Mouse (Mus musculus): ENCODE measurements around the gene Pknox2. TPM values are rescaled to one million over a fixed set of nuclear protein-coding genes. Genes with fewer than 3 reads are reported as not detected.

Pknox2 gene
- polyA plus RNA-seq, 1 experiment from 2014 or later, result 14.5 TPM

DNA sequence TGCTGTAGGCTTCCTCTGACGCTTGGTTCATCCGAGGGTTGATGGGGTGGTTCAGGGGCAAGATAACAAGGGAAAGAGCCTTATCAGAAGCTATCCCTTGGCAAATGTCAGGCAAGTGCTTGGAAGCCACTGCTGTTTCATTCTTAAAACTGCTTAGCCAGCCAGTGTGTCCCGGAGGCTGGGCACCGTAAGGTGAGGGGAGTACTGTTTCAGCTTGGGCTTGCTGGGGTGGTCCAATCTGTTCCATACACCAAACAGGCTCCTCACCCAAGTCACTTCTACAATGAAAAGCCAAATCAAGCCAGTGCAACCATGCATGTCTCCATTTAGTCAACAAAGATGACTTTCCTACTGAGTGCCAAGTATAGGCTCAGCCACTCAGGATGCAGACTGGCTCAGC, 679 bp upstream of the Pknox2 start:
- Histone ChIP-seq H3K27me3 (peaks cover 64% of the 10 kb centered on the region), H3K36me3 (no peaks in the 10 kb centered on the region), H3K4me3 (no peak overlapping the region), H3K27ac (no peak overlapping the region), H3K4me2 (replicated peaks) (no peak overlapping the region), H3K9ac (no peak overlapping the region), H3K9me3 (no peaks in the 10 kb centered on the region), H3K4me1 (peaks cover 34% of the 10 kb centered on the region)
- WGBS, result 70% methylated on average over 4 of the region's 4 CpGs
- no peak for ATAC-seq (ENCODE audit: low FRiP score, low read depth)

DNA sequence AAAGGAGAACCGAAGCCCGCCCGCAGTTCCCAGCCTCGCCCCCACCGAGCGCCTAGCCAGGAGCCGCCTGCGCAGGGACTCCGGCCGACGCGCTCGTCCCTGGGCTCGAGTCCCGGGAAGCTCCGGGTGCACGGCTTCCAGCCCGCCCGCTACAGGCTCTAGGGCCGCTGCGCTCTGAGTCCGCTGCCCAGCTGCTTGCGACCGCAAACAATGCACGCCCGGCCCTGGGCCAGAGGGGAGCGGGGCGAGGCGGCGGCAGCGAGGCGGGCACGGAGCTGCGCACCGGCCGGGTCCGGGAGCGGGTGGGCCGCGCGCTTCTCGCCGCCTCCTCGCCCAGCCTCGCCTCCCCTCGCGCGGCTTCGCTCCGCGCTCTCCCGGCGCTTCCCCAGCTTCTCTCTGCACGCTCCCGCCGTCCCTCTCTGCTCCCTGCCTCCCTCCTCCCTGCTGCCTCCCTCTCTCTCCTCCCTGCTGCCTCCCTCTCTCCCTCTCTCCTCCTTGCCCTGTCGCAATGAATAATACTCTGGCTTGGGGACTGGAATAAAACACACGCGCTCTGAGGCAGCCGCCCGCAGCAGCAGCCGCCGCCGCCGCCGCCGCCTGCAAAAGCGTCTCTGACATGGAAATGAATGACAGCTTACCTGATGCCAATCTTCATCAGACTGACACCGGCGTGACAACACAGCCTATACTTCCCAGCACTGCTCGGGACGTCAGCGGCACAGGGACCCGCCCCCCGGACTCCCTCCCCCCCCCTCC, 426 bp downstream of the Pknox2 start:
- Histone ChIP-seq H3K27ac (peak overlapping the region; percentile 93), H3K27me3 (peaks cover 60% of the 10 kb centered on the region), H3K9me3 (no peaks in the 10 kb centered on the region), H3K4me1 (peaks cover 45% of the 10 kb centered on the region), H3K4me3 (peak overlapping the region; percentile 71), H3K9ac (peak overlapping the region; percentile 88), H3K4me2 (replicated peaks) (peak overlapping the region; percentile 93), H3K36me3 (no peaks in the 10 kb centered on the region)
- ATAC-seq (ENCODE audit: low FRiP score, low read depth), result peak; percentile 83
- WGBS, result under 1% methylated on average over 64 of the region's 75 CpGs

DNA sequence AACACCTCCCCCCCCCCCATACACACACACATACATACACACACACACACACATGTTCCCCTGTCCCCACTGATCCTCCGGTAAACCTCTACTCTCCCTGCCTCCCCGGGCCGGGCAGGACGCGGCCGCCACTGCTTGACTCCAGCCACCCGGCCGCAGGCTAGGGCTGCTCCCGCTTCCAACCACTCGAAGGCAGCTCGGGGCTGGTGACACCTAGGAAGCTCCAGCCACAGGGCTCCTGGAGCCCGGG, 929 bp downstream of the Pknox2 start:
- Histone ChIP-seq H3K36me3 (no peaks in the 10 kb centered on the region), H3K4me2 (replicated peaks) (peak overlapping the region; percentile 93), H3K27ac (peak overlapping the region; percentile 93), H3K9ac (peak overlapping the region; percentile 88), H3K4me1 (peaks cover 50% of the 10 kb centered on the region), H3K4me3 (peak overlapping the region; percentile 71), H3K9me3 (no peaks in the 10 kb centered on the region), H3K27me3 (peaks cover 61% of the 10 kb centered on the region)
- peak; percentile 14 for ATAC-seq (ENCODE audit: low FRiP score, low read depth)
- 1% methylated on average over 12 of the region's 12 CpGs for WGBS

GRCm38 (mm10) chr9:37145616-37146352, 1.4 kb downstream of the Pknox2 start:
- H3K4me3 ChIP-seq, result peak overlapping the region; percentile 71
- peak overlapping the region; percentile 88 for H3K9ac ChIP-seq
- H3K4me1 ChIP-seq, result peaks cover 55% of the 10 kb centered on the region
- H3K4me2 ChIP-seq (replicated peaks), result peak overlapping the region; percentile 93
- H3K27ac ChIP-seq, result peak overlapping the region; percentile 93
- no peaks in the 10 kb centered on the region for H3K9me3 ChIP-seq
- H3K27me3 ChIP-seq, result peaks cover 60% of the 10 kb centered on the region
- H3K36me3 ChIP-seq, result no peaks in the 10 kb centered on the region
- WGBS, result under 1% methylated on average over 41 of the region's 43 CpGs
- no peak for ATAC-seq (ENCODE audit: low FRiP score, low read depth)

- ATAC-seq (ENCODE audit: low FRiP score, low read depth), result no peak
- 1% methylated on average over 26 of the region's 26 CpGs for WGBS
- Histone ChIP-seq H3K9ac (peak overlapping the region; percentile 88), H3K4me2 (replicated peaks) (peak overlapping the region; percentile 93), H3K9me3 (no peaks in the 10 kb centered on the region), H3K36me3 (no peaks in the 10 kb centered on the region), H3K27me3 (peaks cover 59% of the 10 kb centered on the region), H3K27ac (peak overlapping the region; percentile 93), H3K4me1 (peaks cover 61% of the 10 kb centered on the region), H3K4me3 (peak overlapping the region; percentile 71)
These were observed 2.0 kb downstream of the Pknox2 start for GRCm38 (mm10) chr9:37145151-37145615.

DNA sequence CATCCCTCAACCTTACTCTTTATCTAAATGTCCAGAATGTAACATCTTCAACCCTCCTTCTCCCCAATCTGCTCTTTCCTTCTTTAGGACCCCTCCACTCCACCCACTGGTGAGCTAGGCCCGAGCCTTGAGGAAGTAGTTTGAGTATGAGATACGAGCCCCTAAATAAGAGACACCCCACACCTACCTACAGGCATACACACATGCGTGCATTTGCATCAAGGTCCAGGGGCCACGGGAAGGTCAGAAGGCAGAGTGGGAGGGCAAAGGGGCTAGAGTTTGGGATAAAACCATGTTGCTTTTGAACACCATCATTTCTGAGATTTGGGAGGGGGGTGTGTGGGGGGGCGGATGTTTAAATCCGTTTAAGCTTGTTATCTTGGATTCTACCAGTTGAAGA, 2.5 kb downstream of the Pknox2 start:
- H3K27me3 ChIP-seq, result peaks cover 57% of the 10 kb centered on the region
- H3K4me3 ChIP-seq, result peak overlapping the region; percentile 71
- H3K36me3 ChIP-seq, result no peaks in the 10 kb centered on the region
- peak overlapping the region; percentile 93 for H3K27ac ChIP-seq
- 6% methylated on average over 6 of the region's 6 CpGs for WGBS
- ATAC-seq (ENCODE audit: low FRiP score, low read depth), result no peak
- H3K4me1 ChIP-seq, result peaks cover 66% of the 10 kb centered on the region
- peak overlapping the region; percentile 93 for H3K4me2 ChIP-seq (replicated peaks)
- H3K9ac ChIP-seq, result peak overlapping the region; percentile 88
- no peaks in the 10 kb centered on the region for H3K9me3 ChIP-seq

DNA sequence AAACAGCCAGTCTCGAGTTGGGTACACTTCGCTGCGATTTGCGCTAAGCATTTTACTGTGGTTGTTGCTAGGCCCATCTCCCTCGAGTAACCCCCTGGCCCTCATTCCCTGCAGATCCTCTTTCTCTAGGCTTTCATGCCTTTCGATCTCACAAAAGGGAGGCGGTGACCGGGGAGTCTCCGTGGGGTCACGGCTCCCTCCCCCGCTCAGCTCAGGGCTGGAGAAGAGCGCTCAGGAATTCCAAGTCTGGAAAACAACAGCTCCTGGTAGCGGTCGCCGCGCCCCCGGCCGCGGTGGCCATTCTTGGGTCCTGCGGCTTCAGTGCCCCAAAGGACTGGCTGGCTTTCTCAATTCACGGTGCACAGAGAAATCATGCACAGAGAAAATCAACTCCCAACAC, 3.0 kb downstream of the Pknox2 start:
- Histone ChIP-seq H3K4me3 (peak overlapping the region; percentile 71), H3K4me1 (peaks cover 70% of the 10 kb centered on the region), H3K9ac (peak overlapping the region; percentile 88), H3K9me3 (no peaks in the 10 kb centered on the region), H3K27me3 (peaks cover 57% of the 10 kb centered on the region), H3K36me3 (no peaks in the 10 kb centered on the region), H3K27ac (peak overlapping the region; percentile 93; the same call in 1 of the 2 replicates), H3K4me2 (replicated peaks) (peak overlapping the region; percentile 93)
- 1% methylated on average over 21 of the region's 21 CpGs for WGBS
- ATAC-seq (ENCODE audit: low FRiP score, low read depth), result no peak

GRCm38 (mm10) chr9:37143046-37143931, 3.9 kb downstream of the Pknox2 start:
- 10% methylated on average over 12 of the region's 12 CpGs for WGBS
- Histone ChIP-seq H3K4me3 (peak overlapping the region; percentile 71), H3K4me1 (peaks cover 76% of the 10 kb centered on the region), H3K4me2 (replicated peaks) (peak overlapping the region; percentile 93), H3K27ac (peak overlapping the region; percentile 6; the same call in 1 of the 2 replicates), H3K9ac (no peak overlapping the region), H3K9me3 (no peaks in the 10 kb centered on the region), H3K27me3 (peaks cover 56% of the 10 kb centered on the region), H3K36me3 (no peaks in the 10 kb centered on the region)
- no peak for ATAC-seq (ENCODE audit: low FRiP score, low read depth)

- 14% methylated on average over 4 of the region's 4 CpGs for WGBS
- H3K27me3 ChIP-seq, result peaks cover 50% of the 10 kb centered on the region
These were observed 5.1 kb downstream of the Pknox2 start for GRCm38 (mm10) chr9:37142107-37142506.

DNA sequence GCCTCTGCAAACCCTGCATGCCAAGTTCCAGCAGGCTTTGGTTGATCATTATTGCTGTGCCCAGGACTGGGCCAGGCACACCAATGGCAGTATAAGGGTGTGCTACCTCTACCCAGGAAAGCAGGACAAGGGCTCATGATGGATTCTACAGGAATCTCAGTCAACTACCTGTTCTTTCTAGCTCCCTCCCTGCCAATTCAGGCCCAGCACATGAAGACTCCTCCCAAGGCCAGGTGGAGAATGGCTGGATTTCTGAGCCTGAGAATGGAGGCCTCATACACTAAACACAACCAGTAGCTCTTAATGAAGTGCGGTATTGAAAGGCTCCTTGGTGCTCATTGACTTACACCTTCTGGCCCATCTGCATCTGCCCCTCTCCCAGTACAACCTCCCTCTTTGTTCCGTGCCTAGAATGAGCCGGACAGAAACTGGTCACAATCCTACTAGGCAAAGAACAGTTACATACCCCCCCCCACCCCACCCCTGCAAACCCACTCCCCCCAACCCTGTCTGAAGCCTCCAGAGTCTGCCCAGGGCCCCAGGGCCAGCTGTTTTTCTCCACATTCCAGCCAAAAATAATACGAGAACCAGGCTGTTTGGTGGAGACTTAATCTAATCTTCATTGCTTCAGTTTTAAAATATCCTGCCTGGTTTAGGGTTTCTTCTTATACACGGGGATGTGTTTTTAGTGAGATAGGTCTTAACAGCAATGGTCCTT, 6.6 kb downstream of the Pknox2 start:
- no peak overlapping the region for H3K4me3 ChIP-seq
- H3K9ac ChIP-seq, result no peak overlapping the region
- H3K4me2 ChIP-seq (replicated peaks), result peak overlapping the region; percentile 48; the same call in 1 of the 2 replicates
- peak overlapping the region; percentile 45; the same call in 1 of the 2 replicates for H3K27ac ChIP-seq
- H3K4me1 ChIP-seq, result peaks cover 87% of the 10 kb centered on the region
- H3K9me3 ChIP-seq, result no peaks in the 10 kb centered on the region
- ATAC-seq (ENCODE audit: low FRiP score, low read depth), result peak; percentile 20; the same call in 1 of the 2 replicates
- WGBS, result 22% methylated on average over 5 of the region's 5 CpGs
- no peaks in the 10 kb centered on the region for H3K36me3 ChIP-seq
- H3K27me3 ChIP-seq, result peaks cover 65% of the 10 kb centered on the region

More at GRCm38 (mm10) chr9:37142107-37142506, 5.1 kb downstream of the Pknox2 start:
- peak overlapping the region; percentile 27; the same call in 1 of the 2 replicates for H3K4me2 ChIP-seq (replicated peaks)
- H3K4me1 ChIP-seq, result peaks cover 80% of the 10 kb centered on the region
- H3K9ac ChIP-seq, result no peak overlapping the region
- H3K4me3 ChIP-seq, result no peak overlapping the region
- H3K9me3 ChIP-seq, result no peaks in the 10 kb centered on the region
- no peaks in the 10 kb centered on the region for H3K36me3 ChIP-seq
- no peak for ATAC-seq (ENCODE audit: low FRiP score, low read depth)
- H3K27ac ChIP-seq, result no peak overlapping the region; the same call in 1 of the 2 replicates

DNA sequence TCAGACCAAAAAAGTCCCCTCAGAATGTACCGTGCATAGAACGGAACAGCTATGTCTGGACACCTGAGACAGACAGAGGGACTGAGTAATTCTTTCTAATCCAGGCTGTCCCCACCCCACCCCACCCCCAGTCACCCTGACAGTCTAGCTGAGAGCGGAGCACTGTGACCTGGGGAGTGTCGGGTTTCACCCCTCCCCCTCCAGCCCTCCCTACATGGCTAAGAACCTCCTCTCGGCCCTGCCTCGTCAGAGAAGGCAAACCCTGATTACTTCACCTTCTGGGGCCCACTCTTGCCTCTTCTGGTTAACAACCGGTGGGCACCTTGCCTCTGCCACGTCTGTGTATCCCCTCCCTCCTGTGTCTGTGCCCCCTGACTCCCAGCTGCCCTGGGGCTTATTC, 7.7 kb downstream of the Pknox2 start:
- peak; percentile 62 for ATAC-seq (ENCODE audit: low FRiP score, low read depth)
- Histone ChIP-seq H3K9ac (no peak overlapping the region), H3K4me2 (replicated peaks) (peak overlapping the region; percentile 48), H3K27ac (peak overlapping the region; percentile 52), H3K27me3 (peaks cover 62% of the 10 kb centered on the region), H3K36me3 (no peaks in the 10 kb centered on the region), H3K4me1 (peaks cover 77% of the 10 kb centered on the region), H3K4me3 (no peak overlapping the region), H3K9me3 (no peaks in the 10 kb centered on the region)
- 1% methylated on average over 8 of the region's 8 CpGs for WGBS
